Mouse (Mus musculus) midbrain, embryonic 11.5 days (tissue): ENCODE data around the gene Gpr176. TPM values are rescaled to one million over a fixed set of nuclear protein-coding genes. Genes with fewer than 3 reads are reported as not detected.

Experiments used
- ATAC-seq: fragments of 200-750 bp; cut with Nextera tagmentation; 2 replicates; pipeline ENCODE4 v1.8.0; 2017; ENCODE audit warnings: moderate TSS enrichment, moderate library complexity; ENCODE audit not compliant: low FRiP score
- DNase-seq: peaks from one replicate; pipeline ENCODE4 v3.0.0; 2015; ENCODE audit warnings: low spot score; ENCODE audit errors: missing footprints
- H3K27ac ChIP-seq: fragments of 300-500 bp; sonication (generic); 2 replicates; pipeline ENCODE4 v1.5.1; 2014; ENCODE audit warnings: low read depth, low read length
- H3K27me3 ChIP-seq: fragments of 300-500 bp; sonication (generic); 2 replicates; pipeline ENCODE4 v1.6.1; 2014; ENCODE audit warnings: mild to moderate bottlenecking, low read length, moderate library complexity, mixed read lengths; ENCODE audit not compliant: control insufficient read depth, insufficient read depth
- H3K36me3 ChIP-seq: fragments of 300-500 bp; sonication (generic); 2 replicates; pipeline ENCODE4 v1.6.1; 2014; ENCODE audit warnings: mild to moderate bottlenecking, low read length, moderate library complexity, mixed read lengths; ENCODE audit not compliant: control insufficient read depth, insufficient read depth
- H3K4me1 ChIP-seq: fragments of 300-500 bp; sonication (generic); 2 replicates; pipeline ENCODE4 v1.6.1; 2014; ENCODE audit warnings: low read length; ENCODE audit not compliant: control insufficient read depth, insufficient read depth
- H3K4me2 ChIP-seq: fragments of 300-500 bp; sonication (generic); 2 replicates; pipeline ENCODE4 v1.6.1; 2014; ENCODE audit warnings: mild to moderate bottlenecking, moderate library complexity
- H3K4me3 ChIP-seq: fragments of 300-500 bp; sonication (generic); 2 replicates; pipeline ENCODE4 v1.5.1; 2014; ENCODE audit warnings: low read depth, low read length
- H3K9ac ChIP-seq: fragments of 300-500 bp; sonication (generic); 2 replicates; pipeline ENCODE4 v1.6.1; 2014; ENCODE audit warnings: low read length
- H3K9me3 ChIP-seq: fragments of 300-500 bp; sonication (generic); 2 replicates; pipeline ENCODE4 v1.6.1; 2016; ENCODE audit warnings: low read length; ENCODE audit not compliant: control insufficient read depth
- WGBS: fragments of 180-500 bp; shearing (Covaris S2); extraction: QIAGEN DNeasy Blood & Tissue Kit; methylation state at CpG from one replicate; pipeline ENCODE4 v1.1.7; 2014; 5-methylcytosine and 5-hydroxymethylcytosine counted together
- polyA plus RNA-seq: library from polyadenylated mRNA; unstranded; fragments of >200 nt; fragmentation: Nextera tagmentation; extraction: Ambion mirVana; gene quantifications from 2 replicates; pipeline ENCODE4 v1.2.1, GENCODE M21; 2014

The Gpr176 gene
- polyA plus RNA-seq, 1 experiment from 2014 or later: 0.25 TPM

- no peak overlapping the region for H3K4me3 ChIP-seq
- H3K4me1 ChIP-seq: no peaks in the 10 kb centered on the region
- no peak overlapping the region for H3K9ac ChIP-seq
- DNase-seq (no peak), ATAC-seq (no peak)
- no peaks in the 10 kb centered on the region for H3K36me3 ChIP-seq
- no peaks in the 10 kb centered on the region for H3K27me3 ChIP-seq
- 91% methylated on average over 8 of the region's 8 CpGs for WGBS
- no peak overlapping the region for H3K27ac ChIP-seq
- H3K9me3 ChIP-seq: no peaks in the 10 kb centered on the region
- H3K4me2 ChIP-seq: no peak overlapping the region
These were observed 118.7 kb downstream of the Gpr176 start for GRCm38 (mm10) chr2:118254516-118254915.

- H3K27me3 ChIP-seq: no peaks in the 10 kb centered on the region
- H3K9me3 ChIP-seq: no peaks in the 10 kb centered on the region
These were observed 124.3 kb downstream of the Gpr176 start for GRCm38 (mm10) chr2:118248966-118249365.

GRCm38 (mm10) chr2:118248016-118248415, 125.2 kb downstream of the Gpr176 start:
- no peak overlapping the region for H3K4me3 ChIP-seq
- DNase-seq: peak; percentile 76
- 64% methylated on average over 2 of the region's 2 CpGs for WGBS
- ATAC-seq: no peak
- H3K9ac ChIP-seq: no peak overlapping the region
- H3K4me1 ChIP-seq: no peaks in the 10 kb centered on the region
- no peak overlapping the region for H3K27ac ChIP-seq
- no peaks in the 10 kb centered on the region for H3K9me3 ChIP-seq
- no peaks in the 10 kb centered on the region for H3K27me3 ChIP-seq
- no peak overlapping the region for H3K4me2 ChIP-seq
- H3K36me3 ChIP-seq: no peaks in the 10 kb centered on the region

More at GRCm38 (mm10) chr2:118248966-118249365, 124.3 kb downstream of the Gpr176 start:
- ATAC-seq: no peak
- Histone ChIP-seq H3K4me1 (no peaks in the 10 kb centered on the region), H3K9ac (no peak overlapping the region), H3K36me3 (no peaks in the 10 kb centered on the region), H3K4me2 (no peak overlapping the region), H3K4me3 (no peak overlapping the region), H3K27ac (no peak overlapping the region)
- 76% methylated on average over 12 of the region's 12 CpGs for WGBS
- no peak for DNase-seq

GRCm38 (mm10) chr2:118245914-118246313, 127.3 kb downstream of the Gpr176 start:
- WGBS: 11% methylated on average over 10 of the region's 10 CpGs
- H3K4me1 ChIP-seq: no peaks in the 10 kb centered on the region
- H3K27me3 ChIP-seq: no peaks in the 10 kb centered on the region
- no peak overlapping the region for H3K9ac ChIP-seq
- peak; percentile 90 for DNase-seq
- H3K4me2 ChIP-seq: no peak overlapping the region
- no peaks in the 10 kb centered on the region for H3K36me3 ChIP-seq
- H3K9me3 ChIP-seq: no peaks in the 10 kb centered on the region
- ATAC-seq: peak; percentile 79; the same call in 1 of the 2 replicates
- H3K27ac ChIP-seq: no peak overlapping the region
- no peak overlapping the region for H3K4me3 ChIP-seq

- 79% methylated on average over 7 of the region's 7 CpGs for WGBS
- peak; percentile 51 for DNase-seq
- Histone ChIP-seq H3K9me3 (no peaks in the 10 kb centered on the region), H3K4me3 (no peak overlapping the region), H3K36me3 (no peaks in the 10 kb centered on the region), H3K4me1 (no peaks in the 10 kb centered on the region), H3K9ac (no peak overlapping the region), H3K27ac (no peak overlapping the region), H3K4me2 (no peak overlapping the region), H3K27me3 (no peaks in the 10 kb centered on the region)
- no peak for ATAC-seq
These were observed 137.0 kb downstream of the Gpr176 start for GRCm38 (mm10) chr2:118236196-118236595.

GRCm38 (mm10) chr2:118235614-118236013, 137.6 kb downstream of the Gpr176 start:
- no peaks in the 10 kb centered on the region for H3K9me3 ChIP-seq
- ATAC-seq (no peak), DNase-seq (no peak)
- no peaks in the 10 kb centered on the region for H3K27me3 ChIP-seq
- no peak overlapping the region for H3K9ac ChIP-seq
- H3K36me3 ChIP-seq: no peaks in the 10 kb centered on the region
- WGBS: 89% methylated on average over 3 of the region's 3 CpGs
- H3K4me2 ChIP-seq: no peak overlapping the region
- no peak overlapping the region for H3K4me3 ChIP-seq
- H3K4me1 ChIP-seq: no peaks in the 10 kb centered on the region
- no peak overlapping the region for H3K27ac ChIP-seq

GRCm38 (mm10) chr2:118230544-118230943, 142.7 kb downstream of the Gpr176 start:
- ATAC-seq: no peak
- H3K4me2 ChIP-seq: no peak overlapping the region
- H3K27me3 ChIP-seq: no peaks in the 10 kb centered on the region
- no peak for DNase-seq
- H3K4me3 ChIP-seq: no peak overlapping the region
- no peak overlapping the region for H3K27ac ChIP-seq
- no peaks in the 10 kb centered on the region for H3K36me3 ChIP-seq
- H3K9ac ChIP-seq: no peak overlapping the region
- H3K9me3 ChIP-seq: no peaks in the 10 kb centered on the region
- no peaks in the 10 kb centered on the region for H3K4me1 ChIP-seq
- WGBS: 67% methylated on average over 3 of the region's 3 CpGs

GRCm38 (mm10) chr2:118228486-118229079, 144.6 kb downstream of the Gpr176 start:
- WGBS: 73% methylated on average over 4 of the region's 4 CpGs
- H3K4me3 ChIP-seq: no peak overlapping the region

More at GRCm38 (mm10) chr2:118228486-118229079, 144.6 kb downstream of the Gpr176 start:
- H3K36me3 ChIP-seq: no peaks in the 10 kb centered on the region
- H3K4me1 ChIP-seq: no peaks in the 10 kb centered on the region
- ATAC-seq (no peak), DNase-seq (no peak)
- no peak overlapping the region for H3K4me2 ChIP-seq
- no peaks in the 10 kb centered on the region for H3K27me3 ChIP-seq
- no peak overlapping the region for H3K27ac ChIP-seq
- H3K9ac ChIP-seq: no peak overlapping the region
- no peaks in the 10 kb centered on the region for H3K9me3 ChIP-seq
